Mouse (Mus musculus): ENCODE measurements around the gene Igsf21.
A peak's percentile ranks its signal among the peaks of the same experiment; 100 is the strongest.

Igsf21 gene

GRCm38 (mm10) chr4:140246180-140247005 is at the start of gene Igsf21:
TSS of gene Igsf21 (minus strand) at chr4:140246784.
- DNase-seq, result peak; percentile 66

- DNase-seq, result no peak
Observed at GRCm38 (mm10) chr4:140285726-140286316, 39.2 kb upstream of the Igsf21 start.

- no peak for DNase-seq
Observed at GRCm38 (mm10) chr4:140283398-140283797, 36.8 kb upstream of the Igsf21 start.

GRCm38 (mm10) chr4:140278269-140278668 is 31.7 kb upstream of the Igsf21 start:
- DNase-seq, result no peak

GRCm38 (mm10) chr4:140271913-140272312 is 25.3 kb upstream of the Igsf21 start:
- DNase-seq, result no peak

- DNase-seq, result peak; percentile 92
Observed at GRCm38 (mm10) chr4:140270451-140270850, 23.9 kb upstream of the Igsf21 start.

GRCm38 (mm10) chr4:140269184-140269840 is 22.7 kb upstream of the Igsf21 start:
- no peak for DNase-seq

GRCm38 (mm10) chr4:140267835-140268234 is 21.3 kb upstream of the Igsf21 start:
- no peak for DNase-seq

- no peak for DNase-seq
Observed at GRCm38 (mm10) chr4:140267086-140267485, 20.5 kb upstream of the Igsf21 start.

- DNase-seq, result no peak
Observed at GRCm38 (mm10) chr4:140258968-140259367, 12.4 kb upstream of the Igsf21 start.

- peak; percentile 79 for DNase-seq
Observed at GRCm38 (mm10) chr4:140252369-140252768, 5.8 kb upstream of the Igsf21 start.

GRCm38 (mm10) chr4:140249011-140249744 is 2.6 kb upstream of the Igsf21 start:
- peak; percentile 85 for DNase-seq

- no peak for DNase-seq
Observed at GRCm38 (mm10) chr4:140248396-140248795, 1.8 kb upstream of the Igsf21 start.

GRCm38 (mm10) chr4:140247006-140248003 is 721 bp upstream of the Igsf21 start:
- no peak for DNase-seq

GRCm38 (mm10) chr4:140245286-140246179 is 1.1 kb downstream of the Igsf21 start:
- DNase-seq, result peak; percentile 78

GRCm38 (mm10) chr4:140244835-140245234 is 1.7 kb downstream of the Igsf21 start:
- no peak for DNase-seq

GRCm38 (mm10) chr4:140244161-140244813 is 2.3 kb downstream of the Igsf21 start:
- peak; percentile 75 for DNase-seq

- DNase-seq, result no peak
Observed at GRCm38 (mm10) chr4:140243231-140243630, 3.4 kb downstream of the Igsf21 start.

- no peak for DNase-seq
Observed at GRCm38 (mm10) chr4:140242291-140242690, 4.3 kb downstream of the Igsf21 start.

- DNase-seq, result no peak
Observed at GRCm38 (mm10) chr4:140237305-140237741, 9.3 kb downstream of the Igsf21 start.
